Mouse (Mus musculus) kidney, adult 2 months (tissue): ENCODE measurements around the gene Hrasls. TPM values are rescaled to one million over a fixed set of nuclear protein-coding genes. Genes with fewer than 3 reads are reported as not detected.
A peak's percentile ranks its signal among the peaks of the same experiment; 100 is the strongest.

ENCODE experiments used
- DNase-seq: peaks from one replicate; pipeline ENCODE4 v3.0.0; 2021
- H3K27ac ChIP-seq: fragments of 200-500 bp; 2 replicates; pipeline ENCODE4 v1.5.1; 2012; ENCODE audit warnings: low read depth, low read length, control low read depth, inconsistent platforms; ENCODE audit not compliant: insufficient read depth
- H3K27me3 ChIP-seq: fragments of 200-500 bp; replicated peaks from 2 replicates; pipeline ENCODE4 v1.6.1; 2012; ENCODE audit warnings: mild to moderate bottlenecking, moderate library complexity, low read length, inconsistent platforms; ENCODE audit not compliant: control insufficient read depth, insufficient read depth
- H3K36me3 ChIP-seq: fragments of 200-500 bp; 2 replicates; pipeline ENCODE4 v1.6.1; 2012; ENCODE audit warnings: mild to moderate bottlenecking, moderate library complexity, low read length, inconsistent platforms; ENCODE audit not compliant: control insufficient read depth, insufficient read depth
- H3K4me1 ChIP-seq: fragments of 200-500 bp; 2 replicates; pipeline ENCODE4 v1.6.1; 2011; ENCODE audit warnings: low read length; ENCODE audit not compliant: control insufficient read depth, insufficient read depth
- H3K4me3 ChIP-seq: fragments of 200-500 bp; 2 replicates; pipeline ENCODE4 v1.5.1; 2011; ENCODE audit warnings: mild to moderate bottlenecking, low read depth, low read length, control low read depth; ENCODE audit not compliant: insufficient read depth
- CTCF ChIP-seq: fragments of 200-500 bp; conservative IDR thresholded peaks from 2 replicates; pipeline ENCODE4 v1.5.1; 2011; ENCODE audit warnings: low read depth, mild to moderate bottlenecking, control low read depth, low read length, moderate library complexity, mixed read lengths; ENCODE audit not compliant: insufficient read depth, insufficient read length
- POLR2A ChIP-seq: fragments of 200-500 bp; IDR thresholded peaks from one replicate; pipeline ENCODE4 v1.6.1; 2011; ENCODE audit warnings: low read depth, low read length, control low read depth
- WGBS: fragments of 180-500 bp; shearing (Covaris S2); methylation state at CpG from one replicate; pipeline ENCODE4 v1.1.7; 2018; 5-methylcytosine and 5-hydroxymethylcytosine counted together
- polyA plus RNA-seq: library from polyadenylated mRNA; depleted of rRNA; stranded (reverse); fragments of >200 nt; gene quantifications from 2 replicates; pipeline ENCODE4 v1.2.3, GENCODE M21; 2012

The Hrasls gene
- polyA plus RNA-seq, 1 experiment: 2.9 TPM

DNA sequence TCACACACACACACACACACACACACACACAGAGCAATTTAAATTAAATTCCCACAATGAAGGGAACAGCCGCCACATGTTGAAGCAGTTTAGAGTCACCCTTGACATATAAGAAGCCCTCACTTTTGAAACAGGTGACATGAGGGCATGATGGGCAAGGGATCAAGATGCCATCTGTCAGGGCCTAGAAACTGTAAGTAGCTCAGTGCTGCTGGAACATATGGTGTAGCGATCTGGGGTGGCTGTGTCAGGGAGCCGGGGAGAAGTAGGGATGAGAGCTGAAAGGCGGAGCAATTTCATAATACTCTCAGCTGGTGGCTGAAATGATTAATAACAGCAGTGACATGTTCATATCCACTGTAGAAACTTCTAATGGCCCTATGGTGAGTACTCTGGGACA lies 15.5 kb upstream of the Hrasls start:
- 91% methylated on average over 4 of the region's 4 CpGs for WGBS
- H3K27ac ChIP-seq: no peak overlapping the region
- no peak for TF ChIP-seq POLR2A
- no peak for TF ChIP-seq CTCF
- no peak for DNase-seq
- H3K27me3 ChIP-seq: no peaks in the 10 kb centered on the region
- no peaks in the 10 kb centered on the region for H3K36me3 ChIP-seq
- no peaks in the 10 kb centered on the region for H3K4me1 ChIP-seq
- H3K4me3 ChIP-seq: no peak overlapping the region

DNA sequence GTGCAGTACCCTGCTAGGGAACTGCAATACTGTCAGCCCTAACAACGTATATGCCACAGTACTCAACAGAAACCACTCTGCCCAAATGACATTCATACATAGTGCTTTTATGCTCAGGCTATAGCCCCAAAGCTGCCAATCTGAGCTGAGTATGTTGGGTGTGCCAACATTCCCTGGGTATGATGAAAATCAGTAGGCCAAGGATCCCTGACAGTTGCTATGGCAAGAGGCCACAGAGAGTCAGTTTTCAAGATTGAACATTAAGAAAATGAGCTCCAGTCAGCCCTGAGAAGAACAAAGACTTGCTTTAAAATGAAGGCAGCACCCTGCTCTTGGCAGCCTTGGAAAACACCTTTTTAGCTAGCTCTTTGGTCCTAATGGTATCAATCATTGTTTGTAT lies 14.3 kb upstream of the Hrasls start:
- Histone ChIP-seq H3K4me1 (no peaks in the 10 kb centered on the region), H3K4me3 (no peak overlapping the region), H3K36me3 (no peaks in the 10 kb centered on the region), H3K27ac (no peak overlapping the region), H3K27me3 (no peaks in the 10 kb centered on the region)
- DNase-seq: no peak
- TF ChIP-seq POLR2A (no peak), CTCF (no peak)
- 90% methylated on average over 1 of the region's 1 CpGs for WGBS

- DNase-seq: no peak
- TF ChIP-seq CTCF: no peak
- no peak for TF ChIP-seq POLR2A
- no peaks in the 10 kb centered on the region; the same call in 1 of the 2 replicates for H3K4me1 ChIP-seq
- H3K27me3 ChIP-seq: no peaks in the 10 kb centered on the region
- H3K36me3 ChIP-seq: no peaks in the 10 kb centered on the region
- H3K27ac ChIP-seq: no peak overlapping the region
- H3K4me3 ChIP-seq: no peak overlapping the region
- WGBS: 43% methylated on average over 5 of the region's 5 CpGs
Observed at GRCm38 (mm10) chr16:29198461-29198860, 11.0 kb upstream of the Hrasls start.

- no peaks in the 10 kb centered on the region for H3K27me3 ChIP-seq
- no peak overlapping the region for H3K27ac ChIP-seq
- no peaks in the 10 kb centered on the region for H3K36me3 ChIP-seq
- TF ChIP-seq CTCF: no peak
- no peak for TF ChIP-seq POLR2A
- DNase-seq: peak; percentile 78
- H3K4me1 ChIP-seq: no peaks in the 10 kb centered on the region; the same call in 1 of the 2 replicates
- no peak overlapping the region for H3K4me3 ChIP-seq
- WGBS: 59% methylated on average over 2 of the region's 2 CpGs
Observed at GRCm38 (mm10) chr16:29201146-29201545, 8.3 kb upstream of the Hrasls start.

DNA sequence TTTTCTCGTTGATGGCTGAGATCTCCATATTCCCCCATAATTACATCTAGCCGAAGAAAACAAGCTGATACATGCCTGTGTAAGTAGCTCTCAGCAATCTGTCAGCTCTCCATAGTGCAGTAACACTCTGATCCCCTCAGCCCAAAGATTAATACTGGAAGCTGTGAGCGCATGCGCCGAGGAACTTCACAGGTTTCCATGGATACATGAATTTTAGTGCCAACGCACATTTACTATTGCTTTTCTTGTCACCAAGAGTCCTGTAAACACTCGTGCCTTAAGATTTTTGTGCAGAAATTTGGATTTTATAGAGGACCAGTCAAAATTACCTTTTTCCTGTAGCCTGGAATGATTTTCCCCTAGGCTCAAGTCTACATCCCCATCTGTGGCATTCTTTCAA lies 4.6 kb upstream of the Hrasls start:
- Histone ChIP-seq H3K4me1 (no peaks in the 10 kb centered on the region; the same call in 1 of the 2 replicates), H3K27ac (no peak overlapping the region), H3K27me3 (no peaks in the 10 kb centered on the region), H3K36me3 (no peaks in the 10 kb centered on the region), H3K4me3 (no peak overlapping the region)
- DNase-seq: no peak
- WGBS: 89% methylated on average over 7 of the region's 7 CpGs
- TF ChIP-seq CTCF (no peak), POLR2A (no peak)

DNA sequence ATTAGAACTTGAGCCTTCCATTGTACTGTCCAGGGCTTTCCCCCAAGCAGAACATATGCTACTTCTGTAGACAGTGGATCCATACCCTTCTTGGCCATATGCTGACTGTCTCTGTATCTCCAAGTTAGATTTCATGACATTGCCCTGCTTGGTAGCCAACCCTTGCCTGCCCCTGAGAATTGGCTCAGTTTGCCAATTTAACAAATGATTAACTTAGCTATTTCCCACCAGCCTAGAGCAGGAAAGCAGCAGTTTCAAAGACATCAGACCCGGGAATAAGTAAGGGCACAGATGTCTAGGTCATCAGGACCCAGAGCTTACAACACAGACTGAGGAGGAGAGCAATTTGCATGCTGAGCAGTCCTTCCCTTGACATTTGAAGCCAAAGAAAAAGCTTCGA lies 3.9 kb upstream of the Hrasls start:
- Histone ChIP-seq H3K36me3 (no peaks in the 10 kb centered on the region), H3K4me1 (no peaks in the 10 kb centered on the region; the same call in 1 of the 2 replicates), H3K27ac (no peak overlapping the region), H3K4me3 (no peak overlapping the region), H3K27me3 (no peaks in the 10 kb centered on the region)
- 14% methylated on average over 2 of the region's 2 CpGs for WGBS
- peak; percentile 71 for DNase-seq
- TF ChIP-seq POLR2A (no peak), CTCF (no peak)

DNA sequence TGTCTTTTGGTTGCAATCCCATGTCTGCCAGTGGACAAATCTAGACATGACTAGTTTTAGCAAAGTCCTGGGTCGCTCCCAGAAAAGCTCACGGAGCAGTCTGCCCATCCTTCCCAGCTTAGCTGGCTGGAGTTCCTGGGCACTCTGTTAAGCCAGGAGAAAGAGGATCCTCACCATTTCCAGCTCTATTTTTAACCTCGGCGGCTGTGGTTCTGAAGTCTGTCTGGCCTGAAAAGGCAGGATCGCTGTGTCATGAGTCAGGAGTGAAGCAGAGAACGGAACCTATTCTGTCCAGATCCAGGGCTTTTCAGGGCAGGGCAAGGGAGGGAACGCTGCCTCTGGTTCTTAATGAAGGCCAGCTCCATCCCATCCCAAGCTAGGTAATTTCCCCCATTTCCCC lies 654 bp upstream of the Hrasls start:
- TF ChIP-seq CTCF (no peak), POLR2A (no peak)
- no peak overlapping the region for H3K4me3 ChIP-seq
- H3K27ac ChIP-seq: no peak overlapping the region
- H3K27me3 ChIP-seq: no peaks in the 10 kb centered on the region
- H3K36me3 ChIP-seq: no peaks in the 10 kb centered on the region
- H3K4me1 ChIP-seq: no peaks in the 10 kb centered on the region; the same call in 1 of the 2 replicates
- DNase-seq: no peak
- 72% methylated on average over 7 of the region's 7 CpGs for WGBS
